Comparison of ENCODE assay signal across 9 mouse cellular contexts in the genomic region with DNA sequence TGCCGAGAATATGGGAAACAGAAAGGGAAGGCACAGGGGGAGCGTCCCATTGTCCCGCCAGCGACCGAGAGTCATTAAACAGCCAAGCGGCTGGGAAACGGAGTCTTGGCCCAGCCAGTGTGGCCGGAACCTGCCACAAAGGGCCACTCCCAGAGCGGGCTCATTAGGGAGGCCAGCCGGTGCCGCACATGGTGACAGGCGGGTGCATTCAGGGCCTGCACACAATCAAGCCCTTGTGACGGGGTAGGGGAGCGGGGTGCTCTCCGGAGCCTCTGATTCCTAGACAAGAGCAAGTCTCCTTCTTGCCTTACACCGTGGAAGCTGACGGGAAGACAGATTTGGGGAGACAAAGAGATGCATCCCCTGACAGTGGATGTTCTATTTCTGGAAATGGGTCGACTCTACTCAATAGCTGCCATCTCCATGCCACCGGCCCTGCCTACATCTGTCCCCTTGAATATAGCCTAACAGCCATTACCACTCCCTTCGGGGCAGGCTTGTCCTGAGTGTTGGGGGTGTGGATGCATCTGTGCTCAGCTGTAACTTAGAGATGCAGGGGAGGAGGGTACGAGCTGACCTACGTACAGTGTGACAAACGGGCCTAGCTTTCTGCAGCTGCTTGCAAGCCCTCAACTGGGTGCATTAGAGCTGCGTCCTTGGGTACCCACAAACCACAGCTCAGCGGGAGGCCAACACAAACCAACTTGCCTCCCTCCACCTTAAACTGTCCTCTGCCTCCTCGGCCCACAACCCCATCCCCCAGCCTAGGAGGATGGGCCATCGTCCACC. TPM values are rescaled to one million over a fixed set of nuclear protein-coding genes. Genes with fewer than 3 reads are reported as not detected.
DNase-seq lines count a peak whose midpoint lies in the region; ATAC-seq and TF ChIP-seq lines count a peak whose summit lies in the region.
"Had no signal": no experiment of that assay in that cellular context is flagged by ENCODE, and none has a peak within 500 bp of the region (broad histone marks: within the 10 kb centered on the region; RNA-seq: fewer than 3 reads in every experiment).

No protein-coding gene starts in this region.

- H3K9me3 ChIP-seq in intestine, postnatal 0 days (ENCODE audit: control insufficient read depth): no peaks in the 10 kb centered on the region
- no peaks in the 10 kb centered on the region for H3K9me3 ChIP-seq in midbrain, embryonic 10.5 days (replicated peaks)
- no peaks in the 10 kb centered on the region for H3K9me3 ChIP-seq in stomach, embryonic 16.5 days (replicated peaks; ENCODE audit: control insufficient read depth, low read length)

- peak overlapping the region; percentile 48 for H3K4me2 ChIP-seq in intestine, postnatal 0 days (replicated peaks; ENCODE audit: low read depth)
- H3K4me2 ChIP-seq in stomach, embryonic 16.5 days (ENCODE audit: low read depth, low read length): peak overlapping the region; percentile 26

- no peaks in the 10 kb centered on the region for H3K36me3 ChIP-seq in intestine, postnatal 0 days (ENCODE audit: control insufficient read depth, insufficient read depth)
- H3K36me3 ChIP-seq in midbrain, embryonic 10.5 days: peaks cover 29% of the 10 kb centered on the region
- H3K36me3 ChIP-seq in stomach, embryonic 16.5 days (ENCODE audit: control insufficient read depth, insufficient read depth, low read length): no peaks in the 10 kb centered on the region

- no peak for TF ChIP-seq CTCF in cerebellum, adult 2 months (IDR thresholded peaks at IDR 0.05; ENCODE audit: borderline replicate concordance, insufficient read depth, low read depth, low read length)
- TF ChIP-seq CTCF in intestine, postnatal 0 days (IDR thresholded peaks at IDR 0.05; ENCODE audit: low read depth): no peak

- DNase-seq in cerebellum, adult 9-10 months: no peak
- DNase-seq in cerebellum, adult 2 months: peak; percentile 74 to 77
- peak; percentile 57 to 79 for DNase-seq in heart, adult 18-20 months
- DNase-seq in midbrain, embryonic 10.5 days (ENCODE audit: low spot score): peak; percentile 67

- peak overlapping the region; percentile 80 for H3K27ac ChIP-seq in cerebellum, adult 2 months (ENCODE audit: insufficient read depth, low read length)
- peak overlapping the region; percentile 66 for H3K27ac ChIP-seq in intestine, postnatal 0 days (ENCODE audit: low read depth, low read length)
- H3K27ac ChIP-seq in midbrain, embryonic 10.5 days (replicated peaks): peak overlapping the region; percentile 92
- peak overlapping the region; percentile 24; the same call in 1 of the 2 replicates for H3K27ac ChIP-seq in stomach, embryonic 16.5 days (ENCODE audit: low read length)

- H3K4me3 ChIP-seq in cerebellum, adult 2 months (replicated peaks; ENCODE audit: insufficient read depth, low read depth, low read length): peak overlapping the region; percentile 27
- H3K4me3 ChIP-seq in intestine, postnatal 0 days (ENCODE audit: low read depth, low read length): no peak overlapping the region
- H3K4me3 ChIP-seq in midbrain, embryonic 10.5 days: peak overlapping the region; percentile 42
- no peak overlapping the region for H3K4me3 ChIP-seq in stomach, embryonic 16.5 days (replicated peaks; ENCODE audit: low read length)

- 15% methylated on average over 27 of the region's 27 CpGs for WGBS in cerebellum, adult 2 months
- 33% methylated on average over 27 of the region's 27 CpGs for WGBS in intestine, postnatal 0 days
- WGBS in midbrain, embryonic 10.5 days: 17% methylated on average over 27 of the region's 27 CpGs
- 41% methylated on average over 27 of the region's 27 CpGs for WGBS in stomach, embryonic 16.5 days

- peaks cover 76% of the 10 kb centered on the region for H3K4me1 ChIP-seq in cerebellum, adult 2 months (ENCODE audit: control insufficient read depth, insufficient read depth, low read length)
- H3K4me1 ChIP-seq in intestine, postnatal 0 days (replicated peaks; ENCODE audit: control insufficient read depth, insufficient read depth, low read length): peaks cover 10% of the 10 kb centered on the region
- peaks cover 94% of the 10 kb centered on the region for H3K4me1 ChIP-seq in midbrain, embryonic 10.5 days
- H3K4me1 ChIP-seq in stomach, embryonic 16.5 days (ENCODE audit: control insufficient read depth, insufficient read depth, low read length): peaks cover 39% of the 10 kb centered on the region

- H3K27me3 ChIP-seq in cerebellum, adult 2 months (ENCODE audit: control insufficient read depth, insufficient read depth, low read length): no peaks in the 10 kb centered on the region
- H3K27me3 ChIP-seq in intestine, postnatal 0 days (replicated peaks; ENCODE audit: control insufficient read depth, insufficient read depth, low read length): no peaks in the 10 kb centered on the region
- no peaks in the 10 kb centered on the region for H3K27me3 ChIP-seq in midbrain, embryonic 10.5 days (ENCODE audit: low read depth, poor library complexity, severe bottlenecking)
- H3K27me3 ChIP-seq in stomach, embryonic 16.5 days (ENCODE audit: control insufficient read depth, insufficient read depth, low read length): no peaks in the 10 kb centered on the region

- no peak for TF ChIP-seq POLR2A in cerebellum, adult 2 months (IDR thresholded peaks at IDR 0.05; ENCODE audit: borderline replicate concordance, insufficient read depth, low read length)

- peak; percentile 37; the same call in 1 of the 2 replicates for ATAC-seq in cerebellum, adult (ENCODE audit: insufficient number of reproducible peaks, low FRiP score, low TSS enrichment)
- ATAC-seq in intestine, postnatal 0 days: peak; percentile 42; the same call in 1 of the 2 replicates
- peak; percentile 28; the same call in 1 of the 2 replicates for ATAC-seq in stomach, embryonic 16.5 days (ENCODE audit: insufficient read depth, low FRiP score)
- no peak for ATAC-seq in granulocyte monocyte progenitor cell, adult 5-6 weeks (replicated peaks; ENCODE audit: poor library complexity, severe bottlenecking)

- 0 out of 2 replicates have a peak overlapping the region, but pooled peaks have one; percentile 4 for H3K9ac ChIP-seq in intestine, postnatal 0 days (ENCODE audit: low read depth, low read length)
- peak overlapping the region; percentile 27; the same call in 1 of the 2 replicates for H3K9ac ChIP-seq in stomach, embryonic 16.5 days (ENCODE audit: low read length)

RNA-seq across cellular contexts. Expression of a gene that starts 9.2 kb away (rescaled TPM):
- polyA plus RNA-seq in cerebellum, adult 2 months (2012; rRNA removed): 75.0 and 78.6 TPM in 2 replicates
- 10 to 100 TPM; 38.5 to 42.5 TPM for total RNA-seq in heart, adult 18-20 months (2021)
- 10.1 and 12.0 TPM in 2 replicates for polyA plus RNA-seq in intestine, postnatal 0 days (2015; fragmentation: Nextera tagmentation; extraction: Ambion mirVana)
- polyA plus RNA-seq in midbrain, embryonic 10.5 days (2016; fragmentation: Nextera tagmentation; extraction: Ambion mirVana): 12.1 and 15.5 TPM in 2 replicates
- polyA plus RNA-seq in stomach, embryonic 16.5 days (2015; fragmentation: Nextera tagmentation; extraction: Ambion mirVana): 6.5 and 6.9 TPM in 2 replicates
- 0.95 and 1.7 TPM in 2 replicates for total RNA-seq in granulocyte monocyte progenitor cell, adult 5-6 weeks (2014; fragmentation: Nextera tagmentation)
- total RNA-seq in granulocyte monocyte progenitor cell, adult 5-6 weeks (2017): 0.90 and 2.4 TPM in 2 replicates

RNA-seq across cellular contexts. Expression of a gene that starts 40.0 kb away (rescaled TPM):
- 4.4 and 4.8 TPM in 2 replicates for polyA plus RNA-seq in cerebellum, adult 2 months (2012; rRNA removed)
- 1 to 10 TPM; 1.3 to 2.1 TPM for total RNA-seq in heart, adult 18-20 months (2021)
- 0.20 TPM in 2 replicates for polyA plus RNA-seq in intestine, postnatal 0 days (2015; fragmentation: Nextera tagmentation; extraction: Ambion mirVana)
- polyA plus RNA-seq in midbrain, embryonic 10.5 days (2016; fragmentation: Nextera tagmentation; extraction: Ambion mirVana): 3.7 and 5.1 TPM in 2 replicates
- 0.44 and 0.65 TPM in 2 replicates for polyA plus RNA-seq in stomach, embryonic 16.5 days (2015; fragmentation: Nextera tagmentation; extraction: Ambion mirVana)
- not detected in 2 replicates for total RNA-seq in granulocyte monocyte progenitor cell, adult 5-6 weeks (2014; fragmentation: Nextera tagmentation)
- total RNA-seq in granulocyte monocyte progenitor cell, adult 5-6 weeks (2017): not detected in 2 replicates
- total RNA-seq: common myeloid progenitor, adult 5-6 weeks had no signal

Comparison
In these comparisons a context has a peak if more than half of its experiments do, and no peak if none do; other contexts are left out.
1. H3K27ac ChIP-seq: peak in every context shown above with its lines; median percentile 92 in midbrain, embryonic 10.5 days; 80 in cerebellum, adult 2 months; 66 in intestine, postnatal 0 days; 24 in stomach, embryonic 16.5 days.
2. H3K4me3 ChIP-seq: peak in cerebellum, adult 2 months (single experiment) and midbrain, embryonic 10.5 days (single experiment); none in intestine, postnatal 0 days (single experiment) and stomach, embryonic 16.5 days (single experiment).